Mouse (Mus musculus) midbrain, embryonic 14.5 days (tissue): ENCODE results near the gene Lrp1. TPM values are rescaled to one million over a fixed set of nuclear protein-coding genes. Genes with fewer than 3 reads are reported as not detected.

Experiments
- ATAC-seq: fragments of 200-750 bp; cut with Nextera tagmentation; 2 replicates; pipeline ENCODE4 v1.8.0; 2017; ENCODE audit warnings: moderate number of reproducible peaks, moderate library complexity; ENCODE audit not compliant: low FRiP score, low TSS enrichment
- DNase-seq: peaks from one replicate; pipeline ENCODE4 v3.0.0-alpha.2; 2015
- H3K27ac ChIP-seq: fragments of 300-500 bp; sonication (generic); replicated peaks from 2 replicates; pipeline ENCODE4 v1.5.1; 2014; ENCODE audit warnings: mild to moderate bottlenecking, low read depth, low read length, moderate library complexity
- H3K27me3 ChIP-seq: fragments of 300-500 bp; sonication (generic); 2 replicates; pipeline ENCODE4 v1.6.1; 2014; ENCODE audit warnings: low read length, control low read depth, mixed read lengths; ENCODE audit not compliant: control insufficient read depth, insufficient read depth
- H3K36me3 ChIP-seq: fragments of 300-500 bp; sonication (generic); 2 replicates; pipeline ENCODE4 v1.6.1; 2014; ENCODE audit warnings: low read length, control low read depth; ENCODE audit not compliant: control insufficient read depth, insufficient read depth
- H3K4me1 ChIP-seq: fragments of 300-500 bp; sonication (generic); 2 replicates; pipeline ENCODE4 v1.6.1; 2014; ENCODE audit warnings: mild to moderate bottlenecking, antibody characterized with exemption, low read length, control low read depth; ENCODE audit not compliant: control insufficient read depth, insufficient read depth
- H3K4me2 ChIP-seq: fragments of 300-500 bp; sonication (generic); 2 replicates; pipeline ENCODE4 v1.6.1; 2014; ENCODE audit warnings: mild to moderate bottlenecking, low read length, moderate library complexity
- H3K4me3 ChIP-seq: fragments of 300-500 bp; sonication (generic); replicated peaks from 2 replicates; pipeline ENCODE4 v1.5.1; 2014; ENCODE audit warnings: low read depth, low read length
- H3K9ac ChIP-seq: fragments of 300-500 bp; sonication (generic); replicated peaks from 2 replicates; pipeline ENCODE4 v1.6.1; 2014; ENCODE audit warnings: mild to moderate bottlenecking, low read length, moderate library complexity
- H3K9me3 ChIP-seq: fragments of 300-500 bp; sonication (generic); 2 replicates; pipeline ENCODE4 v1.6.1; 2016; ENCODE audit warnings: low read length, control low read depth, mixed read lengths; ENCODE audit not compliant: control insufficient read depth
- WGBS: fragments of 180-500 bp; shearing (Covaris S2); extraction: QIAGEN DNeasy Blood & Tissue Kit; methylation state at CpG from one replicate; pipeline ENCODE4 v1.1.7; 2014; 5-methylcytosine and 5-hydroxymethylcytosine counted together
- polyA plus RNA-seq: library from polyadenylated mRNA; unstranded; fragments of >200 nt; fragmentation: Nextera tagmentation; extraction: Ambion mirVana; gene quantifications from 2 replicates; pipeline ENCODE4 v1.2.1, GENCODE M21; 2014

Gene Lrp1
- polyA plus RNA-seq, 1 experiment from 2014 or later: 131 TPM

- Histone ChIP-seq H3K9ac (no peak overlapping the region), H3K27ac (no peak overlapping the region), H3K27me3 (peaks cover 76% of the 10 kb centered on the region), H3K4me2 (peak overlapping the region; percentile 94; the same call in 1 of the 2 replicates), H3K4me1 (peaks cover 10% of the 10 kb centered on the region; the same call in 1 of the 2 replicates), H3K9me3 (no peaks in the 10 kb centered on the region), H3K4me3 (no peak overlapping the region), H3K36me3 (no peaks in the 10 kb centered on the region)
- DNase-seq: no peak
- WGBS: 13% methylated on average over 13 of the region's 13 CpGs
- ATAC-seq: no peak
Observed at GRCm38 (mm10) chr10:127664891-127665290, 43.9 kb upstream of the Lrp1 start.

GRCm38 (mm10) chr10:127664166-127664565 lies 43.2 kb upstream of the Lrp1 start:
- no peak for DNase-seq
- Histone ChIP-seq H3K9ac (no peak overlapping the region), H3K4me1 (peaks cover 10% of the 10 kb centered on the region; the same call in 1 of the 2 replicates), H3K4me2 (no peak overlapping the region), H3K27me3 (peaks cover 76% of the 10 kb centered on the region), H3K4me3 (no peak overlapping the region), H3K9me3 (no peaks in the 10 kb centered on the region), H3K36me3 (no peaks in the 10 kb centered on the region), H3K27ac (no peak overlapping the region)
- ATAC-seq: no peak
- WGBS: 12% methylated on average over 16 of the region's 16 CpGs

- no peak for ATAC-seq
Observed at GRCm38 (mm10) chr10:127663590-127663989, 42.6 kb upstream of the Lrp1 start.

GRCm38 (mm10) chr10:127662666-127663253 lies 41.8 kb upstream of the Lrp1 start:
- ATAC-seq: no peak
- WGBS: 13% methylated on average over 19 of the region's 19 CpGs
- no peak overlapping the region for H3K4me3 ChIP-seq
- H3K4me1 ChIP-seq: peaks cover 10% of the 10 kb centered on the region; the same call in 1 of the 2 replicates
- peak; percentile 34 for DNase-seq
- H3K36me3 ChIP-seq: no peaks in the 10 kb centered on the region
- peaks cover 72% of the 10 kb centered on the region for H3K27me3 ChIP-seq
- no peak overlapping the region for H3K27ac ChIP-seq
- H3K9ac ChIP-seq: no peak overlapping the region
- no peaks in the 10 kb centered on the region for H3K9me3 ChIP-seq
- H3K4me2 ChIP-seq: peak overlapping the region; percentile 27

More at GRCm38 (mm10) chr10:127663590-127663989, 42.6 kb upstream of the Lrp1 start:
- H3K4me3 ChIP-seq: no peak overlapping the region
- H3K4me1 ChIP-seq: peaks cover 10% of the 10 kb centered on the region; the same call in 1 of the 2 replicates
- H3K4me2 ChIP-seq: no peak overlapping the region
- no peaks in the 10 kb centered on the region for H3K9me3 ChIP-seq
- no peaks in the 10 kb centered on the region for H3K36me3 ChIP-seq
- 28% methylated on average over 5 of the region's 5 CpGs for WGBS
- H3K9ac ChIP-seq: no peak overlapping the region
- no peak for DNase-seq
- no peak overlapping the region for H3K27ac ChIP-seq
- peaks cover 76% of the 10 kb centered on the region for H3K27me3 ChIP-seq

- Histone ChIP-seq H3K36me3 (no peaks in the 10 kb centered on the region), H3K4me2 (peak overlapping the region; percentile 27), H3K9me3 (no peaks in the 10 kb centered on the region), H3K4me3 (no peak overlapping the region), H3K27ac (no peak overlapping the region), H3K27me3 (peaks cover 66% of the 10 kb centered on the region), H3K4me1 (peaks cover 10% of the 10 kb centered on the region; the same call in 1 of the 2 replicates), H3K9ac (no peak overlapping the region)
- ATAC-seq: no peak
- peak; percentile 29 for DNase-seq
- 7% methylated on average over 16 of the region's 16 CpGs for WGBS
Observed at GRCm38 (mm10) chr10:127661915-127662663, 41.1 kb upstream of the Lrp1 start.

- Histone ChIP-seq H3K4me2 (peak overlapping the region; percentile 10; the same call in 1 of the 2 replicates), H3K27ac (no peak overlapping the region), H3K4me1 (peaks cover 8% of the 10 kb centered on the region; the same call in 1 of the 2 replicates), H3K36me3 (no peaks in the 10 kb centered on the region), H3K27me3 (peaks cover 60% of the 10 kb centered on the region), H3K4me3 (no peak overlapping the region), H3K9me3 (no peaks in the 10 kb centered on the region), H3K9ac (no peak overlapping the region)
- 21% methylated on average over 14 of the region's 14 CpGs for WGBS
- ATAC-seq (no peak), DNase-seq (no peak)
Observed at GRCm38 (mm10) chr10:127661291-127661914, 40.5 kb upstream of the Lrp1 start.

- DNase-seq (no peak), ATAC-seq (no peak)
- H3K27me3 ChIP-seq: peaks cover 41% of the 10 kb centered on the region
Observed at GRCm38 (mm10) chr10:127659551-127659950, 38.6 kb upstream of the Lrp1 start.

GRCm38 (mm10) chr10:127658076-127658475 lies 37.1 kb upstream of the Lrp1 start:
- H3K9me3 ChIP-seq: no peaks in the 10 kb centered on the region
- 22% methylated on average over 6 of the region's 6 CpGs for WGBS
- no peak overlapping the region for H3K27ac ChIP-seq
- peaks cover 27% of the 10 kb centered on the region for H3K27me3 ChIP-seq
- no peak overlapping the region for H3K4me2 ChIP-seq
- DNase-seq (no peak), ATAC-seq (no peak)
- no peaks in the 10 kb centered on the region for H3K36me3 ChIP-seq
- no peak overlapping the region for H3K9ac ChIP-seq
- no peak overlapping the region for H3K4me3 ChIP-seq
- no peaks in the 10 kb centered on the region for H3K4me1 ChIP-seq

More at GRCm38 (mm10) chr10:127659551-127659950, 38.6 kb upstream of the Lrp1 start:
- Histone ChIP-seq H3K36me3 (no peaks in the 10 kb centered on the region), H3K4me1 (no peaks in the 10 kb centered on the region), H3K4me3 (no peak overlapping the region), H3K9ac (no peak overlapping the region), H3K9me3 (no peaks in the 10 kb centered on the region), H3K27ac (no peak overlapping the region), H3K4me2 (no peak overlapping the region)
- WGBS: 52% methylated on average over 1 of the region's 1 CpGs
